Mouse (Mus musculus): ENCODE results near the gene Ccl5. TPM values are rescaled to one million over a fixed set of nuclear protein-coding genes. Genes with fewer than 3 reads are reported as not detected.

Ccl5 gene
- polyA plus RNA-seq, 1 experiment from 2014 or later, result not detected

Other genes with a start within 250 kb of the Ccl5 start
- 0.05 TPM in 1 of 2 replicates, not detected in the other for gene Slfn14, start 243.8 kb downstream of the Ccl5 start, polyA plus RNA-seq (2014; fragmentation: Nextera tagmentation; extraction: Ambion mirVana)
- 154 and 180 TPM in 2 replicates for gene Ap2b1, start 231.5 kb downstream of the Ccl5 start, polyA plus RNA-seq (2014; fragmentation: Nextera tagmentation; extraction: Ambion mirVana)
- gene Pex12, start 227.9 kb downstream of the Ccl5 start, polyA plus RNA-seq (2014; fragmentation: Nextera tagmentation; extraction: Ambion mirVana), result 14.9 and 15.1 TPM in 2 replicates
- 27.1 and 28.6 TPM in 2 replicates for gene Rasl10b, start 121.4 kb downstream of the Ccl5 start, polyA plus RNA-seq (2014; fragmentation: Nextera tagmentation; extraction: Ambion mirVana)
- 0.97 and 1.5 TPM in 2 replicates for gene Gas2l2, start 101.1 kb downstream of the Ccl5 start, polyA plus RNA-seq (2014; fragmentation: Nextera tagmentation; extraction: Ambion mirVana)
- gene 1700020L24Rik, start 92.8 kb downstream of the Ccl5 start, polyA plus RNA-seq (2014; fragmentation: Nextera tagmentation; extraction: Ambion mirVana), result 0.39 and 0.60 TPM in 2 replicates
- gene Mmp28, start 67.4 kb downstream of the Ccl5 start, polyA plus RNA-seq (2014; fragmentation: Nextera tagmentation; extraction: Ambion mirVana), result 3.9 and 4.2 TPM in 2 replicates
- gene Taf15, start 57.4 kb downstream of the Ccl5 start, polyA plus RNA-seq (2014; fragmentation: Nextera tagmentation; extraction: Ambion mirVana), result 9.4 and 11.3 TPM in 2 replicates
- gene Heatr9, start 8.3 kb downstream of the Ccl5 start, polyA plus RNA-seq (2014; fragmentation: Nextera tagmentation; extraction: Ambion mirVana), result not detected in 2 replicates
- gene Ccl9, start 48.1 kb upstream of the Ccl5 start, polyA plus RNA-seq (2014; fragmentation: Nextera tagmentation; extraction: Ambion mirVana), result 2.1 and 2.9 TPM in 2 replicates
- gene Ccl6, start 62.6 kb upstream of the Ccl5 start, polyA plus RNA-seq (2014; fragmentation: Nextera tagmentation; extraction: Ambion mirVana), result 2.5 and 3.1 TPM in 2 replicates
- not detected in 2 replicates for gene Rpl9-ps1, start 115.1 kb upstream of the Ccl5 start, polyA plus RNA-seq (2014; fragmentation: Nextera tagmentation; extraction: Ambion mirVana)
- 1.5 and 1.9 TPM in 2 replicates for gene Ccl3, start 118.8 kb upstream of the Ccl5 start, polyA plus RNA-seq (2014; fragmentation: Nextera tagmentation; extraction: Ambion mirVana)
- 0.43 TPM in 1 of 2 replicates, not detected in the other for gene Ccl4, start 132.1 kb upstream of the Ccl5 start, polyA plus RNA-seq (2014; fragmentation: Nextera tagmentation; extraction: Ambion mirVana)
- gene Wfdc17, start 173.5 kb upstream of the Ccl5 start, polyA plus RNA-seq (2014; fragmentation: Nextera tagmentation; extraction: Ambion mirVana), result 0.73 and 1.4 TPM in 2 replicates
- not detected in 2 replicates for gene Wfdc18, start 178.5 kb upstream of the Ccl5 start, polyA plus RNA-seq (2014; fragmentation: Nextera tagmentation; extraction: Ambion mirVana)
- not detected in 2 replicates for gene Wfdc21, start 216.4 kb upstream of the Ccl5 start, polyA plus RNA-seq (2014; fragmentation: Nextera tagmentation; extraction: Ambion mirVana)
- gene Heatr6, start 223.2 kb upstream of the Ccl5 start, polyA plus RNA-seq (2014; fragmentation: Nextera tagmentation; extraction: Ambion mirVana), result 29.1 and 33.3 TPM in 2 replicates

Measured in hindbrain, embryonic 14.5 days (tissue).